Mouse (Mus musculus) midbrain, embryonic 15.5 days (tissue): ENCODE measurements around the gene Prdm15. TPM values are rescaled to one million over a fixed set of nuclear protein-coding genes. Genes with fewer than 3 reads are reported as not detected.

Source experiments
- ATAC-seq: fragments of 200-750 bp; cut with Nextera tagmentation; replicated peaks from 2 replicates; pipeline ENCODE4 v1.8.0; 2017; ENCODE audit warnings: moderate TSS enrichment
- H3K27ac ChIP-seq: fragments of 300-500 bp; sonication (generic); 2 replicates; pipeline ENCODE4 v1.5.1; 2015; ENCODE audit warnings: mild to moderate bottlenecking, inconsistent platforms
- H3K27me3 ChIP-seq: fragments of 300-500 bp; sonication (generic); replicated peaks from 2 replicates; pipeline ENCODE4 v1.6.1; 2015; ENCODE audit warnings: inconsistent platforms
- H3K36me3 ChIP-seq: fragments of 300-500 bp; sonication (generic); replicated peaks from 2 replicates; pipeline ENCODE4 v1.6.1; 2015; ENCODE audit warnings: inconsistent platforms
- H3K4me1 ChIP-seq: fragments of 300-500 bp; sonication (generic); 2 replicates; pipeline ENCODE4 v1.6.1; 2015; ENCODE audit warnings: inconsistent platforms
- H3K4me2 ChIP-seq: fragments of 300-500 bp; sonication (generic); 2 replicates; pipeline ENCODE4 v1.6.1; 2015; ENCODE audit warnings: inconsistent platforms, mild to moderate bottlenecking, moderate library complexity
- H3K4me3 ChIP-seq: fragments of 300-500 bp; sonication (generic); 2 replicates; pipeline ENCODE4 v1.5.1; 2015; ENCODE audit warnings: mild to moderate bottlenecking, inconsistent platforms
- H3K9ac ChIP-seq: fragments of 300-500 bp; sonication (generic); 2 replicates; pipeline ENCODE4 v1.6.1; 2015; ENCODE audit warnings: mild to moderate bottlenecking, inconsistent platforms
- H3K9me3 ChIP-seq: fragments of 300-500 bp; sonication (generic); 2 replicates; pipeline ENCODE4 v1.6.1; 2016; ENCODE audit warnings: inconsistent platforms
- WGBS: fragments of 180-500 bp; shearing (Covaris S2); methylation state at CpG from one replicate; pipeline ENCODE4 v1.1.7; 2015; ENCODE audit warnings: mixed read lengths; 5-methylcytosine and 5-hydroxymethylcytosine counted together
- polyA plus RNA-seq: library from polyadenylated mRNA; unstranded; fragments of >200 nt; fragmentation: Nextera tagmentation; extraction: Ambion mirVana; gene quantifications from 2 replicates; pipeline ENCODE4 v1.2.1, GENCODE M21; 2015

Prdm15 gene
- polyA plus RNA-seq, 1 experiment from 2014 or later = 15.6 TPM

DNA sequence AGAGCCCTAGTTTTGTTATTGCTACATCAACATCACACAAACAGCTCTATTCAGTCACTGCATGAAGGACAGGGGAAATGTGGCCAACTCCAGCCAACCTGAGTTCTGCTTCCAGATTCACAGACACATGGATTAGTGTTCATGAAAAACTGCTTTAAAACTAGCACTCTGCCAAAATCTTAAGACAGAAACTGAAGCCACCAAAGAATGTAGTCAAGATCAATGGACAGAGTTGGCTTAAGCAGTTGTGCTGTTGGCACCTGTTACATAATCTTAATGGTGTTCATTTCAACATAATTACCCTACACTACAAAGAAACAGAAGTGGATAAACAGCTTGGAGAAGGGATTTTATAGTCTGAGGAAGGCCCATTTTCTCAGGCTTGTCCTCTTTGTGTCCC lies 4.4 kb upstream of the Prdm15 start:
- Histone ChIP-seq H3K4me1 (peaks cover 7% of the 10 kb centered on the region), H3K9ac (no peak overlapping the region), H3K27me3 (no peaks in the 10 kb centered on the region), H3K4me3 (no peak overlapping the region), H3K27ac (no peak overlapping the region), H3K4me2 (no peak overlapping the region), H3K9me3 (no peaks in the 10 kb centered on the region), H3K36me3 (no peaks in the 10 kb centered on the region)
- no peak for ATAC-seq

DNA sequence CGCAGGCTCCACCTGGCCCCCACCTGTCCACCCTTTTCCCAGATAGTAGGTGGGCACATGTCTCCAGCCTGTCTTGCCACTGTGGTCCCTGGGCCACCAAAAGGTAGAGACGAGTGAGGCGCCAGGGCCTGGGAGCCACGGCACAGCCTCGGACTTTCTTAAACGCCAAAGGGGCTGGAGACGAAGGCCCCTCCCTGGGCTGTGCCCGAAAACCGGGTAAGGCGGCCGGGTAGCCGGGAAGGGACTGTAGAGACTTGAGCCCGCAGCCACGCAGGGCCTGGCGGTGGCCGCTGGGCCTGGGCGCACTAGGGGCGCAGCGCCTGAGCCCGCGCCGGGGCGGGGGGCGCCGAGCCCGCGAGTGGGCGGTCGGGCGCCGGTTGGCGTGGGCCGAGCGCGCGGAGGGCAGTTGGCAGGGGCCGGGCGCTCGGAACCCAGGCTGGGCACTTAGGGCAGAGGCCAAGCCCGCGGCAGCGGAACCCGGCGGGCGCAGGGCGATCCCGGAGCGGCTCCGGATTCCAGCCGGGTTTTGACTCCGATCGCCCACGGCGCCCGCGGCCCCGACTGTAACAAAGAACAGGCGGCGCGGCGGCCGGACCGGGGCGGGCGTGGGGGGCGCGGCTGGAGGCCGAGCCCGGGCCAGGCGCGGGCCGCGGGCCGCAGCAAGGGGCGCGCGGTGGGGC lies 449 bp downstream of the Prdm15 start:
- ATAC-seq = peak; percentile 93
- no peaks in the 10 kb centered on the region for H3K27me3 ChIP-seq
- H3K9me3 ChIP-seq = no peaks in the 10 kb centered on the region
- peak overlapping the region; percentile 62 for H3K4me2 ChIP-seq
- WGBS = under 1% methylated on average over 67 of the region's 77 CpGs
- no peaks in the 10 kb centered on the region for H3K36me3 ChIP-seq
- H3K9ac ChIP-seq = peak overlapping the region; percentile 96
- H3K4me3 ChIP-seq = peak overlapping the region; percentile 83
- H3K27ac ChIP-seq = peak overlapping the region; percentile 100
- H3K4me1 ChIP-seq = peaks cover 24% of the 10 kb centered on the region

- H3K4me1 ChIP-seq = peaks cover 24% of the 10 kb centered on the region
- peak overlapping the region; percentile 96 for H3K9ac ChIP-seq
- H3K4me2 ChIP-seq = peak overlapping the region; percentile 59
- WGBS = under 1% methylated on average over 10 of the region's 11 CpGs
- H3K4me3 ChIP-seq = peak overlapping the region; percentile 83
- no peaks in the 10 kb centered on the region for H3K9me3 ChIP-seq
- no peaks in the 10 kb centered on the region for H3K36me3 ChIP-seq
- peak overlapping the region; percentile 100 for H3K27ac ChIP-seq
- ATAC-seq = peak; percentile 76
- H3K27me3 ChIP-seq = no peaks in the 10 kb centered on the region
Observed at GRCm38 (mm10) chr16:97850667-97851060, 986 bp downstream of the Prdm15 start.

GRCm38 (mm10) chr16:97848832-97849231 lies 2.8 kb downstream of the Prdm15 start:
- Histone ChIP-seq H3K27ac (no peak overlapping the region), H3K4me2 (no peak overlapping the region), H3K4me3 (no peak overlapping the region), H3K36me3 (no peaks in the 10 kb centered on the region), H3K9ac (no peak overlapping the region), H3K4me1 (peaks cover 24% of the 10 kb centered on the region), H3K9me3 (no peaks in the 10 kb centered on the region), H3K27me3 (no peaks in the 10 kb centered on the region)
- no peak for ATAC-seq
- WGBS = 81% methylated on average over 6 of the region's 6 CpGs

GRCm38 (mm10) chr16:97844967-97845937 lies 6.4 kb downstream of the Prdm15 start:
- H3K4me1 ChIP-seq = peaks cover 12% of the 10 kb centered on the region
- H3K4me2 ChIP-seq = no peak overlapping the region
- H3K27ac ChIP-seq = no peak overlapping the region
- no peaks in the 10 kb centered on the region for H3K9me3 ChIP-seq
- WGBS = 92% methylated on average over 12 of the region's 12 CpGs
- 0 out of 2 replicates have a peak, but pooled peaks cover 4% of the 10 kb centered on the region for H3K36me3 ChIP-seq
- H3K4me3 ChIP-seq = no peak overlapping the region
- no peak for ATAC-seq
- H3K9ac ChIP-seq = no peak overlapping the region
- H3K27me3 ChIP-seq = no peaks in the 10 kb centered on the region

DNA sequence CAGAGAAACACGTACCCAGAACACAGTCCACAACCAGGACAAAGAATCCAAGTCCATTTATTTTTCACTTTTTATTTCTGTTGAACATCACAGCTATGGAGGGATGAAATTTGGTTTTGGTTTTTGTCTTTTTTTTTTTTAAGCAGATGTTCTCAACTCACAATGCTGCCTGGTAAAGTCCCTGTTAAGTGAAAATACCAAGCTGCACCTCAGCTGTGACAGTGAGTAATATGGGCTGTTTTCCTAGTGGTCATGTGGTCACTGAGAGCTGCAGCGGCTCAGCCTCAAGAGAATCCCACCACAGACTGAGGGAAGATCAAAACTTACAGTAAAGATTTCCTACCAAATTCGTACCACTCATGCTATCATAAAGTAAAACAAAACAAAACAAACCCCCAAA lies 19.5 kb downstream of the Prdm15 start:
- peaks cover 50% of the 10 kb centered on the region for H3K36me3 ChIP-seq
- no peak for ATAC-seq
- no peak overlapping the region for H3K4me3 ChIP-seq

DNA sequence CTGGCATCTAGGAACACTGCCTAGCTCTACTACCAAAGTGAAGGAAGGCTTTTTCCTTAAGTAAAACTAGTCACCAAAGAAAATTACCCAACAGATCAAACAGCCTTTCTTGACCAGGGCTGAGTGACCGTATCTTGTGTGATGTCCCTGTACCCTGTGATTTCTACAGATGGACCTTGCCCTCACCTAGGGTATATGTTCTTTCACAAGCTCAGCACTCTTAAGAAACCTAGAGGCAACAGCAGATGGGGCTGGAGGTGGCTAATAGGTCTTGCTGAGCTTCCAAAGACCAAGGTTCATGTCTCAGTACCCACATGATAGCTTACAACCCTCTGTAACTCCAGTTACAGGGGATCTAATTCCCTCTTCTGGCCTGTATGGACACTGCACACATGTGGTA lies 23.4 kb downstream of the Prdm15 start:
- ATAC-seq = no peak
- H3K9me3 ChIP-seq = no peaks in the 10 kb centered on the region
- no peak overlapping the region for H3K4me3 ChIP-seq
- H3K27me3 ChIP-seq = no peaks in the 10 kb centered on the region
- H3K4me2 ChIP-seq = no peak overlapping the region
- 98% methylated on average over 1 of the region's 1 CpGs for WGBS
- no peak overlapping the region for H3K27ac ChIP-seq
- 0 out of 2 replicates have a peak, but pooled peaks cover 24% of the 10 kb centered on the region for H3K36me3 ChIP-seq
- no peaks in the 10 kb centered on the region for H3K4me1 ChIP-seq
- no peak overlapping the region for H3K9ac ChIP-seq

More for the DNA sequence above, 19.5 kb downstream of the Prdm15 start:
- WGBS = 94% methylated on average over 3 of the region's 3 CpGs
- H3K27me3 ChIP-seq = no peaks in the 10 kb centered on the region
- no peaks in the 10 kb centered on the region for H3K4me1 ChIP-seq
- H3K4me2 ChIP-seq = no peak overlapping the region
- H3K9me3 ChIP-seq = no peaks in the 10 kb centered on the region
- H3K27ac ChIP-seq = no peak overlapping the region
- no peak overlapping the region for H3K9ac ChIP-seq

- no peak for ATAC-seq
- H3K4me1 ChIP-seq = no peaks in the 10 kb centered on the region
- H3K9me3 ChIP-seq = no peaks in the 10 kb centered on the region
- H3K4me3 ChIP-seq = no peak overlapping the region
- peaks cover 30% of the 10 kb centered on the region for H3K36me3 ChIP-seq
- 97% methylated on average over 6 of the region's 6 CpGs for WGBS
- H3K9ac ChIP-seq = no peak overlapping the region
- H3K27ac ChIP-seq = no peak overlapping the region
- H3K4me2 ChIP-seq = no peak overlapping the region
- no peaks in the 10 kb centered on the region for H3K27me3 ChIP-seq
Observed at GRCm38 (mm10) chr16:97823311-97824007, 28.2 kb downstream of the Prdm15 start.

- ATAC-seq = no peak
- H3K4me3 ChIP-seq = no peak overlapping the region
- H3K36me3 ChIP-seq = peaks cover 45% of the 10 kb centered on the region
- H3K4me1 ChIP-seq = no peaks in the 10 kb centered on the region
- H3K27me3 ChIP-seq = no peaks in the 10 kb centered on the region
- 89% methylated on average over 4 of the region's 4 CpGs for WGBS
- no peaks in the 10 kb centered on the region for H3K9me3 ChIP-seq
- no peak overlapping the region for H3K9ac ChIP-seq
- no peak overlapping the region for H3K4me2 ChIP-seq
- no peak overlapping the region for H3K27ac ChIP-seq
Observed at GRCm38 (mm10) chr16:97819532-97819931, 32.1 kb downstream of the Prdm15 start.

- Histone ChIP-seq H3K4me3 (no peak overlapping the region), H3K4me1 (no peaks in the 10 kb centered on the region), H3K27ac (no peak overlapping the region), H3K9ac (no peak overlapping the region), H3K27me3 (no peaks in the 10 kb centered on the region), H3K4me2 (no peak overlapping the region), H3K36me3 (peaks cover 49% of the 10 kb centered on the region), H3K9me3 (no peaks in the 10 kb centered on the region)
- whole genome bisulfite sequencing = 96% methylated on average over 1 of the region's 1 CpGs
- ATAC-seq = no peak
Observed at GRCm38 (mm10) chr16:97817414-97817813, 34.2 kb downstream of the Prdm15 start.

DNA sequence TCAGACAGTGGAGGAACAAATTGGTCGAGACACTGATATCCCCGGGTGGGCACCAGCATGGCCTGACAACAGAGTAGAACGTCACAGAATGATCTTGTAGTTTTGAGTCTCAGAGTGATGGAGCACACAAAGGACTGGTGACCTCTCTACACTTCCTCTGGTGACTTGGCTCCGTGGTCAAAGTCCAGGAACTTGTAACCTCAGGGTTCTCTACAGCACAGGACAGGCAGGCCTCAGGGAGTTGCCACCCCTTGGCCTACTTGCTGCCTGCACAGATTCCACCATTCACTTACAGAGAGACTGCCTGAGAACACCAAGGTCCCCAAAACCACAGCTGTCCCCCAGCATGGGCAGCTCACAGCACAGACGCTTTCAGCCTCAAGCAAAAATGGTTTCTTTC lies 36.4 kb downstream of the Prdm15 start:
- Histone ChIP-seq H3K4me2 (no peak overlapping the region), H3K4me1 (no peaks in the 10 kb centered on the region), H3K4me3 (no peak overlapping the region), H3K27me3 (no peaks in the 10 kb centered on the region), H3K9ac (no peak overlapping the region), H3K27ac (no peak overlapping the region), H3K9me3 (no peaks in the 10 kb centered on the region), H3K36me3 (peaks cover 50% of the 10 kb centered on the region)
- 91% methylated on average over 5 of the region's 5 CpGs for WGBS
- no peak for ATAC-seq

DNA sequence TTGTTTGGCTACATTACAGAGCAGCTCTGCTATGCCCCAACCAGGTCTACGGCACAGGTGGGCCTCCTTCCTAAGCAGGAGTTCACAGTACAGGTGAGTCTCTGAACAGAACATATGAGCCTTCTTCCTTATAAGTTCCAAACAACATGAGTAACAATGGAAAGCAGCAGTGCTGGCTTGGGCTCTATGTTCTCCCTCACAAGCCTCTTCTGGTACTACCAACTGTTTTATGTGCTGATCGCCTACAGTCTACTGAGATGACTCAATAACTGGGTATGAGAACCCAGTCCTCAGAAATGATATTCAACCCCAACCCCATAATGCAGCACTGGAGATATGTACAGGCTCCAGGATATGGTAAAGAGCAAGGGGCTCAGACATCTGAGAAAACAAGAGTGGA lies 37.6 kb downstream of the Prdm15 start:
- Histone ChIP-seq H3K27me3 (no peaks in the 10 kb centered on the region), H3K9ac (no peak overlapping the region), H3K4me3 (no peak overlapping the region), H3K27ac (no peak overlapping the region), H3K4me2 (no peak overlapping the region), H3K36me3 (peaks cover 56% of the 10 kb centered on the region), H3K9me3 (no peaks in the 10 kb centered on the region), H3K4me1 (no peaks in the 10 kb centered on the region)
- no peak for ATAC-seq
- 94% methylated on average over 2 of the region's 2 CpGs for WGBS
